ENCODE assay signal across 31 mouse cellular contexts in genomic region chr13:105111599-105111998, GRCm38 (mm10). TPM values are rescaled to one million over a fixed set of nuclear protein-coding genes. Genes with fewer than 3 reads are reported as not detected.
A peak's percentile ranks its signal among the peaks of the same experiment; 100 is the strongest.
DNase-seq lines count a peak whose midpoint lies in the region; ATAC-seq and TF ChIP-seq lines count a peak whose summit lies in the region.
"Had no signal": no experiment of that assay in that cellular context is flagged by ENCODE, and none has a peak within 500 bp of the region (broad histone marks: within the 10 kb centered on the region; RNA-seq: fewer than 3 reads in every experiment).

No protein-coding gene starts in this region.

- H3K4me2 ChIP-seq in liver, embryonic 15.5 days: no peak overlapping the region
- H3K4me2 ChIP-seq in forebrain, embryonic 14.5 days (ENCODE audit: low read length): no peak overlapping the region
- no peak overlapping the region for H3K4me2 ChIP-seq in forebrain, embryonic 16.5 days (ENCODE audit: low read length)
- H3K4me2 ChIP-seq: forebrain, embryonic 15.5 days; heart, embryonic 13.5 days; hindbrain, embryonic 14.5 days had no signal

- H3K9me3 ChIP-seq in G1E (replicated peaks): no peaks in the 10 kb centered on the region
- H3K9me3 ChIP-seq in liver, embryonic 15.5 days (replicated peaks): no peaks in the 10 kb centered on the region
- no peaks in the 10 kb centered on the region for H3K9me3 ChIP-seq in forebrain, embryonic 14.5 days (replicated peaks; ENCODE audit: control insufficient read depth, low read length)
- no peaks in the 10 kb centered on the region for H3K9me3 ChIP-seq in forebrain, embryonic 16.5 days (ENCODE audit: control insufficient read depth, low read length)
- H3K9me3 ChIP-seq: forebrain, embryonic 15.5 days; heart, embryonic 10.5 days; heart, embryonic 13.5 days had no signal

- no peak overlapping the region; the same call in 1 of the 2 replicates for H3K4me3 ChIP-seq in G1E (ENCODE audit: low read depth, low read length)
- H3K4me3 ChIP-seq in liver, embryonic 15.5 days (replicated peaks): no peak overlapping the region
- no peak overlapping the region for H3K4me3 ChIP-seq in forebrain, embryonic 14.5 days (ENCODE audit: low read depth, low read length)
- H3K4me3 ChIP-seq in forebrain, embryonic 16.5 days (replicated peaks; ENCODE audit: low read length): no peak overlapping the region
- H3K4me3 ChIP-seq: forebrain, embryonic 15.5 days; heart, adult 2 months; heart, embryonic 10.5 days; heart, embryonic 13.5 days had no signal

- no peaks in the 10 kb centered on the region for H3K27me3 ChIP-seq in G1E (ENCODE audit: insufficient read depth, low read length)
- no peaks in the 10 kb centered on the region for H3K27me3 ChIP-seq in liver, embryonic 15.5 days
- H3K27me3 ChIP-seq in forebrain, embryonic 14.5 days (replicated peaks; ENCODE audit: control insufficient read depth, insufficient read depth, low read length): no peaks in the 10 kb centered on the region
- no peaks in the 10 kb centered on the region for H3K27me3 ChIP-seq in forebrain, embryonic 16.5 days (replicated peaks; ENCODE audit: control insufficient read depth, insufficient read depth, low read length)
- H3K27me3 ChIP-seq: forebrain, embryonic 15.5 days; heart, embryonic 13.5 days had no signal

- no peak overlapping the region for H3K9ac ChIP-seq in liver, embryonic 15.5 days
- no peak overlapping the region for H3K9ac ChIP-seq in forebrain, embryonic 14.5 days (ENCODE audit: low read length)
- no peak overlapping the region for H3K9ac ChIP-seq in forebrain, embryonic 16.5 days (replicated peaks; ENCODE audit: low read depth, low read length)
- H3K9ac ChIP-seq: forebrain, embryonic 15.5 days; heart, embryonic 13.5 days; hindbrain, embryonic 14.5 days had no signal

- H3K36me3 ChIP-seq in G1E (replicated peaks): no peaks in the 10 kb centered on the region
- no peaks in the 10 kb centered on the region for H3K36me3 ChIP-seq in liver, embryonic 15.5 days (replicated peaks)
- no peaks in the 10 kb centered on the region for H3K36me3 ChIP-seq in forebrain, embryonic 14.5 days (ENCODE audit: control insufficient read depth, insufficient read depth, low read length)
- no peaks in the 10 kb centered on the region for H3K36me3 ChIP-seq in forebrain, embryonic 16.5 days (ENCODE audit: control insufficient read depth, insufficient read depth)
- H3K36me3 ChIP-seq: forebrain, embryonic 15.5 days; heart, embryonic 10.5 days; heart, embryonic 13.5 days had no signal

- no peak overlapping the region for H3K27ac ChIP-seq in liver, embryonic 15.5 days (replicated peaks)
- no peak overlapping the region for H3K27ac ChIP-seq in forebrain, embryonic 14.5 days (ENCODE audit: low read depth, low read length)
- H3K27ac ChIP-seq in forebrain, embryonic 16.5 days (ENCODE audit: low read length): no peak overlapping the region
- H3K27ac ChIP-seq: forebrain, embryonic 15.5 days; heart, adult 2 months; heart, embryonic 10.5 days; heart, embryonic 13.5 days; hindbrain, embryonic 14.5 days; hindbrain, postnatal 0 days had no signal

- H3K4me1 ChIP-seq in G1E (ENCODE audit: insufficient read depth, low read depth, low read length): peaks cover 24% of the 10 kb centered on the region
- H3K4me1 ChIP-seq in liver, embryonic 15.5 days (replicated peaks): no peaks in the 10 kb centered on the region
- H3K4me1 ChIP-seq in forebrain, embryonic 14.5 days (ENCODE audit: control insufficient read depth, insufficient read depth, low read length): no peaks in the 10 kb centered on the region
- H3K4me1 ChIP-seq in forebrain, embryonic 16.5 days (replicated peaks; ENCODE audit: control insufficient read depth, insufficient read depth, low read length): no peaks in the 10 kb centered on the region
- H3K4me1 ChIP-seq: forebrain, embryonic 15.5 days; heart, embryonic 10.5 days; heart, embryonic 13.5 days had no signal

- WGBS in liver, embryonic 15.5 days (ENCODE audit: insufficient replicate concordance): 31% methylated on average over 6 of the region's 6 CpGs
- WGBS in forebrain, embryonic 14.5 days: 89% methylated on average over 6 of the region's 6 CpGs
- 94% methylated on average over 6 of the region's 6 CpGs for WGBS in forebrain, embryonic 16.5 days

- DNase-seq in G1E (ENCODE audit: low spot score): peak; percentile 14
- DNase-seq in forebrain, embryonic 14.5 days (ENCODE audit: low spot score): no peak
- no peak for DNase-seq in adrenal gland, postnatal 4 days (ENCODE audit: low spot score in 2 of 2)
- DNase-seq: adrenal gland, adult 8-10 months; adrenal gland, postnatal 25 days; cerebellum, adult 18-20 months; cerebellum, adult 9-10 months; cerebellum, postnatal 14 days; gastrocnemius, postnatal 10 days; gastrocnemius, postnatal 36 days; heart, adult 2 months; heart, postnatal 14 days; heart, postnatal 4 days had no signal

- peak; percentile 70 for ATAC-seq in G1E (ENCODE audit: extremely low read depth, insufficient number of reproducible peaks, low FRiP score, poor library complexity, severe bottlenecking)
- ATAC-seq in erythroblast, adult 5-6 weeks (replicated peaks; ENCODE audit: low FRiP score, poor library complexity, severe bottlenecking): 0 out of 2 replicates have a peak, but pooled peaks have one; percentile 30
- peak; percentile 58; the same call in 1 of the 2 replicates for ATAC-seq in liver, embryonic 15.5 days (ENCODE audit: insufficient read depth)
- no peak for ATAC-seq in forebrain, embryonic 14.5 days
- no peak for ATAC-seq in forebrain, embryonic 16.5 days
- ATAC-seq: activated CD4-positive, CD25-positive, alpha-beta regulatory T cell, adult 4 months; CD4-positive, CD25-positive, alpha-beta regulatory T cell, adult 4 months; forebrain, embryonic 15.5 days; hindbrain, postnatal 0 days had no signal

- TF ChIP-seq CTCF in G1E (IDR thresholded peaks at IDR 0.05; ENCODE audit: low read depth, low read length): no peak

RNA-seq across cellular contexts. Expression of gene 4933425L06Rik, which starts 29.7 kb away (rescaled TPM):
- total RNA-seq in G1E (2014; fragmentation: Nextera tagmentation): 0.78 TPM in 1 of 2 replicates, not detected in the other
- 0.22 and 0.23 TPM in 2 replicates for total RNA-seq in G1E (2017)
- not detected in 2 replicates for polyA plus RNA-seq in G1E (2012)
- total RNA-seq in erythroblast, adult 5-6 weeks (2015; ENCODE audit: low replicate concordance): not detected in 2 replicates
- not detected in 2 replicates for total RNA-seq in erythroblast, adult 5-6 weeks (2017; ENCODE audit: low replicate concordance)
- not detected in 2 replicates for polyA plus RNA-seq in liver, embryonic 15.5 days (2015; fragmentation: Nextera tagmentation; extraction: Ambion mirVana)
- polyA plus RNA-seq in forebrain, embryonic 14.5 days (2014; fragmentation: Nextera tagmentation; extraction: Ambion mirVana): not detected in 2 replicates
- not detected for total RNA-seq in adrenal gland, postnatal 4 days (2021)
- polyA plus RNA-seq in forebrain, embryonic 16.5 days (2015; fragmentation: Nextera tagmentation; extraction: Ambion mirVana): 0.13 TPM in 1 of 2 replicates, not detected in the other
- total RNA-seq: adrenal gland, adult 8-10 months; adrenal gland, postnatal 25 days; gastrocnemius, adult 18-20 months; gastrocnemius, postnatal 10 days; gastrocnemius, postnatal 36 days; granulocyte monocyte progenitor cell, adult 5-6 weeks; heart, adult 2 months; heart, postnatal 14 days; heart, postnatal 4 days; hindbrain, postnatal 0 days had no signal
- polyA plus RNA-seq: activated CD4-positive, CD25-positive, alpha-beta regulatory T cell, adult 4 months; C2C12; CD4-positive, CD25-positive, alpha-beta regulatory T cell, adult 4 months; embryonic facial prominence, embryonic 11.5 days; embryonic facial prominence, embryonic 14.5 days; forebrain, embryonic 11.5 days; forebrain, embryonic 15.5 days; heart, adult 2 months; heart, embryonic 10.5 days; heart, embryonic 13.5 days; heart, embryonic 16.5 days; hindbrain, embryonic 11.5 days; hindbrain, embryonic 14.5 days; hindbrain, postnatal 0 days had no signal

RNA-seq across cellular contexts. Expression of gene Rgs7bp, which starts 56.9 kb away (rescaled TPM):
- 0.15 TPM in 1 of 2 replicates, not detected in the other for total RNA-seq in G1E (2014; fragmentation: Nextera tagmentation)
- total RNA-seq in G1E (2017): under 0.01 and 0.16 TPM in 2 replicates
- not detected in 2 replicates for polyA plus RNA-seq in G1E (2012)
- not detected in 2 replicates for total RNA-seq in erythroblast, adult 5-6 weeks (2015; ENCODE audit: low replicate concordance)
- 0.17 and 0.42 TPM in 2 replicates for total RNA-seq in erythroblast, adult 5-6 weeks (2017; ENCODE audit: low replicate concordance)
- polyA plus RNA-seq in liver, embryonic 15.5 days (2015; fragmentation: Nextera tagmentation; extraction: Ambion mirVana): 0.31 and 0.46 TPM in 2 replicates
- polyA plus RNA-seq in forebrain, embryonic 14.5 days (2014; fragmentation: Nextera tagmentation; extraction: Ambion mirVana): 2.0 and 3.7 TPM in 2 replicates
- 1 to 10 TPM; 3.1 to 3.2 TPM for total RNA-seq in adrenal gland, postnatal 4 days (2021)
- 6.0 and 6.8 TPM in 2 replicates for polyA plus RNA-seq in forebrain, embryonic 16.5 days (2015; fragmentation: Nextera tagmentation; extraction: Ambion mirVana)
- polyA plus RNA-seq: activated CD4-positive, CD25-positive, alpha-beta regulatory T cell, adult 4 months; C2C12; CD4-positive, CD25-positive, alpha-beta regulatory T cell, adult 4 months had no signal

Comparison
In these comparisons a context has a peak if more than half of its experiments do, and no peak if none do; other contexts are left out.
1. ATAC-seq: peak in G1E (single experiment), erythroblast, adult 5-6 weeks (single experiment) and liver, embryonic 15.5 days (single experiment); none in forebrain, embryonic 14.5 days (single experiment) and forebrain, embryonic 16.5 days (single experiment).